Mouse (Mus musculus): ENCODE measurements around the gene Itgb3bp.

The Itgb3bp gene

GRCm38 (mm10) chr4:99931807-99932206 lies 2.2 kb upstream of the Itgb3bp start:
- no peak for DNase-seq (ENCODE audit: low spot score)

GRCm38 (mm10) chr4:99931240-99931580 lies 1.6 kb upstream of the Itgb3bp start:
- no peak for DNase-seq (ENCODE audit: low spot score)

- no peak for DNase-seq (ENCODE audit: low spot score)
Observed at GRCm38 (mm10) chr4:99930518-99931239, 1.1 kb upstream of the Itgb3bp start.

GRCm38 (mm10) chr4:99929149-99929612 lies 432 bp downstream of the Itgb3bp start, which contains the start of gene Pgm1:
Gene Pgm1 (plus strand): TSS chr4:99929414.
- DNase-seq (ENCODE audit: low spot score), result peak; percentile 84

- no peak for DNase-seq (ENCODE audit: low spot score)
Observed at GRCm38 (mm10) chr4:99928521-99928920, 1.1 kb downstream of the Itgb3bp start.

GRCm38 (mm10) chr4:99926380-99926779 lies 3.2 kb downstream of the Itgb3bp start:
- DNase-seq (ENCODE audit: low spot score), result no peak

GRCm38 (mm10) chr4:99913894-99914451 lies 15.6 kb downstream of the Itgb3bp start:
- no peak for DNase-seq (ENCODE audit: low spot score)

GRCm38 (mm10) chr4:99882405-99882804 lies 47.2 kb downstream of the Itgb3bp start:
- DNase-seq (ENCODE audit: low spot score), result no peak

- no peak for DNase-seq (ENCODE audit: low spot score)
Observed at GRCm38 (mm10) chr4:99881882-99882281, 47.7 kb downstream of the Itgb3bp start.

- DNase-seq (ENCODE audit: low spot score), result peak; percentile 81
Observed at GRCm38 (mm10) chr4:99829094-99830073, 100.2 kb downstream of the Itgb3bp start, which contains the start of gene Efcab7. Gene Efcab7 (plus strand): TSS chr4:99829198.

- DNase-seq (ENCODE audit: low spot score), result no peak
Observed at GRCm38 (mm10) chr4:99828739-99829093, 100.9 kb downstream of the Itgb3bp start.

GRCm38 (mm10) chr4:99828337-99828736 lies 101.3 kb downstream of the Itgb3bp start:
- no peak for DNase-seq (ENCODE audit: low spot score)

- DNase-seq (ENCODE audit: low spot score), result no peak
Observed at GRCm38 (mm10) chr4:99816697-99817460, 112.7 kb downstream of the Itgb3bp start.

GRCm38 (mm10) chr4:99792365-99792764 lies 137.2 kb downstream of the Itgb3bp start:
- no peak for DNase-seq (ENCODE audit: low spot score)

- DNase-seq (ENCODE audit: low spot score), result no peak
Observed at GRCm38 (mm10) chr4:99773041-99773440, 156.6 kb downstream of the Itgb3bp start.

GRCm38 (mm10) chr4:99770555-99770954 lies 159.1 kb downstream of the Itgb3bp start:
- peak; percentile 19 for DNase-seq (ENCODE audit: low spot score)

- DNase-seq (ENCODE audit: low spot score), result no peak
Observed at GRCm38 (mm10) chr4:99766753-99767152, 162.9 kb downstream of the Itgb3bp start.

GRCm38 (mm10) chr4:99766303-99766702 lies 163.3 kb downstream of the Itgb3bp start:
- no peak for DNase-seq (ENCODE audit: low spot score)

- no peak for DNase-seq (ENCODE audit: low spot score)
Observed at GRCm38 (mm10) chr4:99752426-99752825, 177.2 kb downstream of the Itgb3bp start.

GRCm38 (mm10) chr4:99739836-99740235 lies 189.8 kb downstream of the Itgb3bp start:
- DNase-seq (ENCODE audit: low spot score), result no peak

- DNase-seq (ENCODE audit: low spot score), result no peak
Observed at GRCm38 (mm10) chr4:99725914-99726451, 203.6 kb downstream of the Itgb3bp start.
